Mouse (Mus musculus): ENCODE results near the gene Cntd1.

Gene Cntd1

GRCm38 (mm10) chr11:101278223-101279192 lies at the start of gene Cntd1, which contains the start of gene Coa3:
Gene Cntd1, plus strand, starts transcription at chr11:101279012.
Gene Coa3, minus strand, starts transcription at chr11:101279114.
- DNase-seq (ENCODE audit: low read depth, low spot score) = peak; percentile 63

- DNase-seq (ENCODE audit: low read depth, low spot score) = no peak
Observed at GRCm38 (mm10) chr11:101229361-101229900, 49.4 kb upstream of the Cntd1 start.

DNA sequence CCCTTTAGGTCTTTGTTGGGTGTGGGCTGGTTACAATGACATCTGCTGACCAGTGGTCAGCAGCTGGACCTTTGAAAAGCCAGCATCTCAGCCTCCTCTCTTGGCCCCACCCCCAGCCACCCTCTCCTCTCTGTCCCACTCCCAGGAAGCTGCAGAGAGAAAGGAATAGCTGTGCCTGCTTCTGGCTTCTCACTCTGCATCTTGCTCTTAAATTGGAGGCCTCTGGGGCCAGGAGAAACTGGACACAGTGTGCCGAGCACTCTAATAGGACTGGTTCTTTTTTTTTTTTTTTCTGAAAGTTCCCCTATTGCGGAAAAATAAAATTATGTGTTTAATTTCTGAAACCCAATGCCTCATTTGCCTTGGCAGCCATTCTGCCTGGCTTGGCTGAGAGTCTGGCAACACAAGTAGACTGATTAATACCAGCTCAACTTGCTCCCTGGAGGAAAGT lies 48.7 kb upstream of the Cntd1 start:
- no peak for DNase-seq (ENCODE audit: low read depth, low spot score)

DNA sequence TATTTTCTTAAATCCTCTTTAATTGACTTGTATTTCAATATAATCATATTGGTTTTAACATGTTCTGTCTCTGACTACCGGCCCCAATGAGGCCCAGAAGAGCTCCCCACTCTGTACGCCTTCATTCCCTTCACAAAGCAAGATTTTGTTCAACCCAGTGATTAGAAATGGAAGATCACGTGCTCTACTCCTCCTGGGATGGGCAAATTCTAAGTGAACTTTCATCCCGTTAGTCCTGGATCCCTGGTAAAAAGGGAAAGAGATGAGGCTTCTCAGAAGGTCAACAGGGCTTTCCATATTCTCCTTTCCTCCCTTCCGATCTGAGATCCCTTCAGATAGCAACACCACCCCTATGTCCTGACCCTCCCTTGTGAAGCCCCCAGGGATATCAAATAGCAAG lies 48.3 kb upstream of the Cntd1 start:
- DNase-seq (ENCODE audit: low read depth, low spot score) = no peak

GRCm38 (mm10) chr11:101230991-101231871 lies 47.6 kb upstream of the Cntd1 start:
- DNase-seq (ENCODE audit: low read depth, low spot score) = no peak

DNA sequence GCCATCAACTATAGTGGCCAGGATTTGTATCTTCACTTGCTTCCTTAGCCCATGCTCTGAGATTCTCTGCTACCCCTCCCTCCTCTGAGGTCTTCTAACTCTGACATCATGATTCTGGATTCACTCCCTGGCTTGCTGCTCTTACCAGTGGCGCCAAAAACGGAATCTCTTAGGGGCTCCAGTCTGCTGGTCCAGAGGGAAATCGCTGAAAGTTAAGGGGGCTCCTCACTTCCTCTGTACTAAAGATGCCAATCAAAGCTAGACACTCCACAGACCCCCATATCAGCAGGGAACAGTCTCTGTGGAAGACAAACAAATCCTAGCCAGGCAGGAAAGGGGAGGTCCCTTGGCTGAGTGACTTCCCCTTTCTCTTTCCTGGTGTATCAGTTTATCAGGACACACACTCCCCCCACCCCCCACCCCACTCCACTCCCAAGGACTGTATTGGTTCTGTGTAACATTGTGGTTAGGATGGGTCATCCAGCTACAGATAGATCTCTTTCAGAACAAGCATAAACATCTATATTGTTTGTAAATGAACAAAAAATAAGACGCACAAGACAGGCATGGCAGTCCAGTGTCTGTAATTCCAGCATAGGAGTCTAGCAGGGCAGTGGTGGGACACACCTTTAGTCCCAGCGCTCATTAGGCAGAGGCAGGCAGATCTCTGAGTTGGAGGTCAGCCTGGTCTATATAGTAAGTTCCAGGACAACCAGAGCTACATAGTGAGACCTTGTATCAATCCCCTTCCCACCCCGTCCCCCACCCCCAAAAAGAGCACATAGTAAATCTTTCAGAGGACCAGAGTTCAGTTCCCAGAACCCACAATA lies 46.6 kb upstream of the Cntd1 start:
- DNase-seq (ENCODE audit: low read depth, low spot score) = no peak

- DNase-seq (ENCODE audit: low read depth, low spot score) = no peak
Observed at GRCm38 (mm10) chr11:101233240-101233639, 45.6 kb upstream of the Cntd1 start.

DNA sequence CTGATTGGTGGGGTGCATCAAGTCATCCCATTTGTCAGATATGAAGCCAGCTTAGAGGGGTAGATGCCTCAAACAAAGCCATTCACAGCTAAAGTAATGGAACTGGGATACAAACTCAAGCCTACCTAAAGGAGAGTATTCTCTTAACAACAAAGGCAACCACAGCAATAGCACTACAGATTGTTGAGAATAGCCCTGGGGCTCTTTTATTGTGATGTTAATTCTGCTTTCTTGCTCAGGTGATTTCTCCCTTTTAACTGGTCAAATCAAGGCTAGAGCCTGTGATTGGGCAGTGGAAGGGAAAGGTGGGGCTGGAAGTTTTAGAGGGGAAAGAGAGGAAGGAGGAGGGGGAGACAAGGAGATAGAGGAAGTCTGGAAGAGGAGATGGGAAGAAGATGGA lies 44.7 kb upstream of the Cntd1 start:
- no peak for DNase-seq (ENCODE audit: low read depth, low spot score)

DNA sequence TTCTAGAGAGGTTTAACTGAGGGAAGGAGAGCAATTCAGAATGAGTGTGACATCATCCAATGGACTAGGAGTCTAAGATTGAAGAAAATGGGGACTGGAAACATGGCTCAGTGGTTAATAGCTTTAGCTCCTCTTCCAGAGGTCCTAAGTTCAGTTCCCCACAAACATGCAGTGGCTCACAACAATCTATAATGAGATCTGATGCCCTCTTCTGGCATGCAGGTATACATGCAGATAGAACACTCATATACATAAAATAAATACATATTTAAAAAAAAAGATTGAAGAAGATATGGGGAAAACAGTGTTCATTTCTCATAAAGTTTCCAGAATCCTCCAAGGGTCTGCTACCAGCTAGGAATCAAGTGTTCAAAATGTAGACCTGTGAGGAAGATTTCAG lies 43.4 kb upstream of the Cntd1 start:
- no peak for DNase-seq (ENCODE audit: low read depth, low spot score)

- no peak for DNase-seq (ENCODE audit: low read depth, low spot score)
Observed at GRCm38 (mm10) chr11:101236782-101237181, 42.0 kb upstream of the Cntd1 start.

- no peak for DNase-seq (ENCODE audit: low read depth, low spot score)
Observed at GRCm38 (mm10) chr11:101238071-101238647, 40.7 kb upstream of the Cntd1 start.

GRCm38 (mm10) chr11:101245071-101245470 lies 33.7 kb upstream of the Cntd1 start:
- DNase-seq (ENCODE audit: low read depth, low spot score) = no peak

GRCm38 (mm10) chr11:101245855-101246701 lies 32.7 kb upstream of the Cntd1 start, which contains the start of gene Ramp2:
Gene Ramp2, plus strand, starts transcription at chr11:101246028.
- DNase-seq (ENCODE audit: low read depth, low spot score) = no peak

GRCm38 (mm10) chr11:101246702-101247012 lies 32.2 kb upstream of the Cntd1 start:
- no peak for DNase-seq (ENCODE audit: low read depth, low spot score)

GRCm38 (mm10) chr11:101247521-101248030 lies 31.2 kb upstream of the Cntd1 start:
- DNase-seq (ENCODE audit: low read depth, low spot score) = no peak

- peak; percentile 64 for DNase-seq (ENCODE audit: low read depth, low spot score)
Observed at GRCm38 (mm10) chr11:101248258-101248994, 30.4 kb upstream of the Cntd1 start.

GRCm38 (mm10) chr11:101251031-101251430 lies 27.8 kb upstream of the Cntd1 start:
- no peak for DNase-seq (ENCODE audit: low read depth, low spot score)

GRCm38 (mm10) chr11:101252941-101253340 lies 25.9 kb upstream of the Cntd1 start:
- peak; percentile 44 for DNase-seq (ENCODE audit: low read depth, low spot score)

All from c-Kit-negative CD71-positive TER-119-positive erythroid progenitor cells, embryonic 14.5 days (primary cell).